Mouse (Mus musculus): ENCODE results near the gene Gla.

GRCm38 (mm10) chrX:134550903-134551302 is 50.0 kb downstream of the Gla start:
- TF ChIP-seq CTCF (IDR thresholded peaks at IDR 0.05; ENCODE audit: low read depth) (peak; percentile 69), EP300 (IDR thresholded peaks at IDR 0.05; ENCODE audit: low read depth) (no peak)

All from liver, postnatal 0 days (tissue).